Mouse (Mus musculus) embryonic facial prominence, embryonic 12.5 days (tissue): Measurements from ENCODE around the gene Six5. TPM values are rescaled to one million over a fixed set of nuclear protein-coding genes. Genes with fewer than 3 reads are reported as not detected.

ENCODE experiments used
- ATAC-seq: fragments of 200-750 bp; cut with Nextera tagmentation; 2 replicates; pipeline ENCODE4 v1.8.0; 2017; ENCODE audit not compliant: insufficient number of reproducible peaks, insufficient read depth, low FRiP score, low TSS enrichment
- H3K27ac ChIP-seq: fragments of 300-500 bp; sonication (generic); 2 replicates; pipeline ENCODE4 v1.5.1; 2016; ENCODE audit warnings: mild to moderate bottlenecking
- H3K27me3 ChIP-seq: fragments of 300-500 bp; sonication (generic); 2 replicates; pipeline ENCODE4 v1.6.1; 2016; ENCODE audit warnings: mild to moderate bottlenecking, moderate library complexity
- H3K36me3 ChIP-seq: fragments of 300-500 bp; sonication (generic); 2 replicates; pipeline ENCODE4 v1.6.1; 2016; ENCODE audit warnings: mild to moderate bottlenecking
- H3K4me1 ChIP-seq: fragments of 300-500 bp; sonication (generic); 2 replicates; pipeline ENCODE4 v1.6.1; 2016
- H3K4me2 ChIP-seq: fragments of 300-500 bp; sonication (generic); replicated peaks from 2 replicates; pipeline ENCODE4 v1.6.1; 2016; ENCODE audit warnings: mild to moderate bottlenecking, moderate library complexity
- H3K4me3 ChIP-seq: fragments of 300-500 bp; sonication (generic); 2 replicates; pipeline ENCODE4 v1.5.1; 2016; ENCODE audit warnings: mild to moderate bottlenecking
- H3K9ac ChIP-seq: fragments of 300-500 bp; sonication (generic); 2 replicates; pipeline ENCODE4 v1.6.1; 2016; ENCODE audit warnings: mild to moderate bottlenecking, moderate library complexity
- H3K9me3 ChIP-seq: fragments of 300-500 bp; sonication (generic); 2 replicates; pipeline ENCODE4 v1.6.1; 2016; ENCODE audit warnings: mild to moderate bottlenecking, moderate library complexity
- WGBS: fragments of 180-500 bp; shearing (Covaris S2); methylation state at CpG from one replicate; pipeline ENCODE4 v1.1.7; 2016; 5-methylcytosine and 5-hydroxymethylcytosine counted together
- polyA plus RNA-seq: library from polyadenylated mRNA; unstranded; fragments of >200 nt; fragmentation: Nextera tagmentation; extraction: Ambion mirVana; gene quantifications from 2 replicates; pipeline ENCODE4 v1.2.1, GENCODE M21; 2016

Gene Six5
- polyA plus RNA-seq, 1 experiment from 2014 or later, result 16.6 TPM

- WGBS, result 75% methylated on average over 1 of the region's 1 CpGs
- Histone ChIP-seq H3K27me3 (no peaks in the 10 kb centered on the region), H3K27ac (no peak overlapping the region), H3K4me1 (peaks cover 25% of the 10 kb centered on the region), H3K4me3 (no peak overlapping the region), H3K9me3 (peaks cover 8% of the 10 kb centered on the region; the same call in 1 of the 2 replicates), H3K36me3 (peaks cover 13% of the 10 kb centered on the region), H3K4me2 (no peak overlapping the region), H3K9ac (no peak overlapping the region)
- no peak for ATAC-seq
These were observed 5.9 kb downstream of the Six5 start for GRCm38 (mm10) chr7:19100290-19100689.

- H3K4me3 ChIP-seq, result no peak overlapping the region
- H3K9me3 ChIP-seq, result peaks cover 8% of the 10 kb centered on the region; the same call in 1 of the 2 replicates
- no peaks in the 10 kb centered on the region for H3K27me3 ChIP-seq
- no peaks in the 10 kb centered on the region for H3K36me3 ChIP-seq
- 0 out of 2 replicates have a peak, but pooled peaks cover 4% of the 10 kb centered on the region for H3K4me1 ChIP-seq
- no peak overlapping the region for H3K9ac ChIP-seq
- no peak for ATAC-seq
- no peak overlapping the region for H3K27ac ChIP-seq
- no peak overlapping the region for H3K4me2 ChIP-seq
These were observed 9.3 kb downstream of the Six5 start for GRCm38 (mm10) chr7:19103741-19104140.

GRCm38 (mm10) chr7:19104486-19104885 is 10.1 kb downstream of the Six5 start:
- Histone ChIP-seq H3K27ac (no peak overlapping the region), H3K4me1 (no peaks in the 10 kb centered on the region), H3K36me3 (no peaks in the 10 kb centered on the region), H3K9me3 (peaks cover 8% of the 10 kb centered on the region; the same call in 1 of the 2 replicates), H3K4me3 (no peak overlapping the region), H3K9ac (no peak overlapping the region), H3K27me3 (no peaks in the 10 kb centered on the region), H3K4me2 (no peak overlapping the region)
- ATAC-seq, result no peak
- 78% methylated on average over 2 of the region's 2 CpGs for WGBS

GRCm38 (mm10) chr7:19107436-19107835 is 13.0 kb downstream of the Six5 start:
- Histone ChIP-seq H3K4me1 (no peaks in the 10 kb centered on the region), H3K4me2 (no peak overlapping the region), H3K9me3 (peaks cover 6% of the 10 kb centered on the region; the same call in 1 of the 2 replicates), H3K36me3 (no peaks in the 10 kb centered on the region), H3K27me3 (no peaks in the 10 kb centered on the region), H3K27ac (no peak overlapping the region), H3K4me3 (no peak overlapping the region), H3K9ac (no peak overlapping the region)
- ATAC-seq, result no peak
- 62% methylated on average over 3 of the region's 3 CpGs for WGBS

GRCm38 (mm10) chr7:19109565-19109964 is 15.2 kb downstream of the Six5 start:
- Histone ChIP-seq H3K27me3 (no peaks in the 10 kb centered on the region), H3K9me3 (no peaks in the 10 kb centered on the region)
- no peak for ATAC-seq

GRCm38 (mm10) chr7:19118028-19118771 is 23.8 kb downstream of the Six5 start, which contains the start of gene Gm4969:
Gm4969 (minus strand) TSS chr7:19118368.
- ATAC-seq, result peak; percentile 17; the same call in 1 of the 2 replicates
- Histone ChIP-seq H3K9me3 (0 out of 2 replicates have a peak, but pooled peaks cover 2% of the 10 kb centered on the region), H3K9ac (peak within 1 kb of the TSS; percentile 16; the same call in 1 of the 2 replicates), H3K27me3 (no peaks in the 10 kb centered on the region), H3K36me3 (no peaks in the 10 kb centered on the region), H3K27ac (0 out of 2 replicates have a peak within 1 kb of the TSS, but pooled peaks have one; percentile 30), H3K4me1 (peaks cover 19% of the 10 kb centered on the region), H3K4me2 (peak within 1 kb of the TSS; percentile 47), H3K4me3 (peak within 1 kb of the TSS; percentile 23)
- 22% methylated on average over 64 of the region's 64 CpGs for WGBS

More at GRCm38 (mm10) chr7:19109565-19109964, 15.2 kb downstream of the Six5 start:
- Histone ChIP-seq H3K4me2 (no peak overlapping the region), H3K4me1 (no peaks in the 10 kb centered on the region), H3K9ac (no peak overlapping the region), H3K27ac (no peak overlapping the region), H3K4me3 (no peak overlapping the region), H3K36me3 (no peaks in the 10 kb centered on the region)
- WGBS, result 79% methylated on average over 1 of the region's 1 CpGs

- H3K4me3 ChIP-seq, result no peak overlapping the region
- WGBS, result 94% methylated on average over 8 of the region's 8 CpGs
- no peak overlapping the region for H3K9ac ChIP-seq
- H3K27me3 ChIP-seq, result no peaks in the 10 kb centered on the region
- H3K9me3 ChIP-seq, result 0 out of 2 replicates have a peak, but pooled peaks cover 2% of the 10 kb centered on the region
- no peak for ATAC-seq
- no peaks in the 10 kb centered on the region for H3K36me3 ChIP-seq
- peaks cover 19% of the 10 kb centered on the region for H3K4me1 ChIP-seq
- H3K27ac ChIP-seq, result 0 out of 2 replicates have a peak overlapping the region, but pooled peaks have one; percentile 30
- H3K4me2 ChIP-seq, result no peak overlapping the region
These were observed 24.7 kb downstream of the Six5 start for GRCm38 (mm10) chr7:19119083-19119482.

- peak; percentile 94 for ATAC-seq
- WGBS, result 3% methylated on average over 34 of the region's 34 CpGs
- Histone ChIP-seq H3K4me1 (peaks cover 21% of the 10 kb centered on the region), H3K27me3 (no peaks in the 10 kb centered on the region), H3K4me3 (peak within 1 kb of the TSS; percentile 68), H3K9me3 (0 out of 2 replicates have a peak, but pooled peaks cover 2% of the 10 kb centered on the region), H3K4me2 (peak within 1 kb of the TSS; percentile 81), H3K36me3 (no peaks in the 10 kb centered on the region), H3K27ac (0 out of 2 replicates have a peak within 1 kb of the TSS, but pooled peaks have one; percentile 30), H3K9ac (peak within 1 kb of the TSS; percentile 70)
These were observed 25.4 kb downstream of the Six5 start, which contains the start of gene Fbxo46 for GRCm38 (mm10) chr7:19119631-19120429. Fbxo46 (plus strand) TSS chr7:19119859.

- Histone ChIP-seq H3K27ac (no peak overlapping the region), H3K27me3 (no peaks in the 10 kb centered on the region), H3K4me2 (no peak overlapping the region), H3K4me3 (no peak overlapping the region), H3K36me3 (no peaks in the 10 kb centered on the region), H3K4me1 (peaks cover 24% of the 10 kb centered on the region), H3K9me3 (0 out of 2 replicates have a peak, but pooled peaks cover 2% of the 10 kb centered on the region), H3K9ac (no peak overlapping the region)
- ATAC-seq, result no peak
- 92% methylated on average over 4 of the region's 4 CpGs for whole genome bisulfite sequencing
These were observed 27.3 kb downstream of the Six5 start for GRCm38 (mm10) chr7:19121686-19122085.

GRCm38 (mm10) chr7:19124713-19125112 is 30.3 kb downstream of the Six5 start:
- Histone ChIP-seq H3K9ac (0 out of 2 replicates have a peak overlapping the region, but pooled peaks have one; percentile 30), H3K9me3 (no peaks in the 10 kb centered on the region), H3K4me2 (no peak overlapping the region), H3K4me3 (no peak overlapping the region), H3K27ac (no peak overlapping the region), H3K36me3 (peaks cover 9% of the 10 kb centered on the region), H3K4me1 (peaks cover 16% of the 10 kb centered on the region), H3K27me3 (no peaks in the 10 kb centered on the region)
- 83% methylated on average over 6 of the region's 6 CpGs for WGBS
- ATAC-seq, result no peak

- WGBS, result 88% methylated on average over 5 of the region's 5 CpGs
- Histone ChIP-seq H3K4me3 (no peak overlapping the region), H3K4me2 (no peak overlapping the region), H3K27ac (no peak overlapping the region), H3K27me3 (no peaks in the 10 kb centered on the region), H3K4me1 (peaks cover 17% of the 10 kb centered on the region; the same call in 1 of the 2 replicates), H3K9ac (no peak overlapping the region), H3K36me3 (peaks cover 9% of the 10 kb centered on the region), H3K9me3 (no peaks in the 10 kb centered on the region)
- no peak for ATAC-seq
These were observed 33.4 kb downstream of the Six5 start for GRCm38 (mm10) chr7:19127744-19128143.
